ENCODE assay signal across 7 mouse cellular contexts in the genomic region with DNA sequence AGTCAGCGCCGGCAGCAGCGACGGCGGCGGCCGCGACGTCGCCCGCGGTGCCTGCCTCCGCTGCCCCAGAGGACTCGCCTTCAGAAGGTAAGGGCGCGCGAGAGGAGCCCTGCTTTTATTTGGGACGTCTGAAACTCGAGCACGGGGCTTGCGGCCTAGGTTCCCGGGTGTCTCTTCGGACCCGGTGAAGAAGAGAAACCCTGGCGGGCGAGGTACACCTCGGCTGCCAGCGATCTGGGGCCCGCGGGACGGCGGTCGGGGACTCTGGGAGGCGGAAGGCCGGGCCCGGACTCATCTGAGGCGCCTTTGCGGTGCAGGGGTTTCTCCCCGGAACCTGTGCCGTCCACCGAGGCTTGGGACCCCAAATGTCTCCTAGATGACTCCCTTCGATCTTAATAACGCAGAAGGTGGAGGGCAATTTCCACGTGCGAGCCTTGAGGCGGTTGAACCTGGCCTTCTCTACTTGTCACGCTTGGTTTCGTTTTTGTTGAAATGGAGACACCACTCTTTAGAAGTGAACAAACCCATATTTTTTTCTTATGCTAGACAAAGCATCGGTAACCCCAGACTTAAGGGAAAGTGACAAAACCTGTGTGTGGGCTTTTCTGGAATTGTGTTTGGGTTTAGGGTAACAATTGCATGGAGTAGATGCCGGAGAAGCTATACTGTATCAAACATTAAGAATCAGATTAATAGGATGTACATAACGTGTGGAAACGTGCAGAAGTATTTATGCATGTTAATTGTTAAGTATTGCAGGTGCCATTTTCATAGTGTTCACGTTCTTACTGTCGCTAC. TPM values are rescaled to one million over a fixed set of nuclear protein-coding genes. Genes with fewer than 3 reads are reported as not detected.
DNase-seq lines count a peak whose midpoint lies in the region; ATAC-seq lines count a peak whose summit lies in the region.

No protein-coding gene starts in this region.

- under 1% methylated on average over 54 of the region's 54 CpGs for WGBS in embryonic facial prominence, embryonic 10.5 days
- WGBS in hindbrain, embryonic 12.5 days = under 1% methylated on average over 54 of the region's 54 CpGs

- peaks cover 12% of the 10 kb centered on the region for H3K4me1 ChIP-seq in embryonic facial prominence, embryonic 10.5 days
- H3K4me1 ChIP-seq in hindbrain, embryonic 12.5 days = peaks cover 28% of the 10 kb centered on the region

- peak; percentile 57 for ATAC-seq in hindbrain, embryonic 12.5 days (ENCODE audit: low FRiP score)

- H3K4me2 ChIP-seq in hindbrain, embryonic 12.5 days (replicated peaks) = peak overlapping the region; percentile 88

- no peaks in the 10 kb centered on the region for H3K27me3 ChIP-seq in embryonic facial prominence, embryonic 10.5 days (replicated peaks; ENCODE audit: low read depth, poor library complexity, severe bottlenecking)
- H3K27me3 ChIP-seq in hindbrain, embryonic 12.5 days = no peaks in the 10 kb centered on the region

- intact Hi-C loops in left cerebral cortex, postnatal 4 days (cut with DNase I) = no loop called here
- intact Hi-C loops in left cerebral cortex, postnatal 25 days (cut with DNase I) = no loop called here

- H3K4me3 ChIP-seq in embryonic facial prominence, embryonic 10.5 days = peak overlapping the region; percentile 94
- peak overlapping the region; percentile 95 for H3K4me3 ChIP-seq in hindbrain, embryonic 12.5 days

- peak overlapping the region; percentile 98 for H3K27ac ChIP-seq in embryonic facial prominence, embryonic 10.5 days (replicated peaks)
- peak overlapping the region; percentile 98 for H3K27ac ChIP-seq in hindbrain, embryonic 12.5 days

- no peaks in the 10 kb centered on the region for H3K9me3 ChIP-seq in embryonic facial prominence, embryonic 10.5 days
- no peaks in the 10 kb centered on the region for H3K9me3 ChIP-seq in hindbrain, embryonic 12.5 days (replicated peaks)

- H3K36me3 ChIP-seq in embryonic facial prominence, embryonic 10.5 days (replicated peaks) = peaks cover 40% of the 10 kb centered on the region
- H3K36me3 ChIP-seq in hindbrain, embryonic 12.5 days = peaks cover 26% of the 10 kb centered on the region

- DNase-seq in left cerebral cortex, postnatal 4 days = peak; percentile 35
- no peak for DNase-seq in left cerebral cortex, postnatal 25 days (ENCODE audit: low spot score in 2 of 2)
- DNase-seq in NIH3T3 (ENCODE audit: low read depth) = peak; percentile 55
- DNase-seq in embryonic facial prominence, embryonic 10.5 days (ENCODE audit: low spot score) = no peak
- peak; percentile 42 for DNase-seq in lung, postnatal 14 days
- DNase-seq in testis, postnatal 10 days (ENCODE audit: low spot score) = peak; percentile 72

- peak overlapping the region; percentile 97 for H3K9ac ChIP-seq in hindbrain, embryonic 12.5 days

RNA-seq across cellular contexts. Expression of a gene that starts 0.8 kb away (rescaled TPM):
- total RNA-seq in left cerebral cortex, postnatal 4 days (2021) = 100 to 1,000 TPM; 103 to 116 TPM
- 10 to 100 TPM; 50.3 to 52.0 TPM for total RNA-seq in left cerebral cortex, postnatal 25 days (2021)
- polyA plus RNA-seq in embryonic facial prominence, embryonic 10.5 days (2016; fragmentation: Nextera tagmentation; extraction: Ambion mirVana) = 121 and 122 TPM in 2 replicates
- polyA plus RNA-seq in hindbrain, embryonic 12.5 days (2016; fragmentation: Nextera tagmentation; extraction: Ambion mirVana) = 150 and 168 TPM in 2 replicates

RNA-seq across cellular contexts. Expression of a gene that starts 36.6 kb away (rescaled TPM):
- total RNA-seq in left cerebral cortex, postnatal 4 days (2021) = under 1 TPM; 0.36 to 0.66 TPM
- total RNA-seq in left cerebral cortex, postnatal 25 days (2021) = under 1 TPM; 0.25 to 0.60 TPM
- polyA plus RNA-seq in embryonic facial prominence, embryonic 10.5 days (2016; fragmentation: Nextera tagmentation; extraction: Ambion mirVana) = 0.60 and 0.88 TPM in 2 replicates
- 1.4 and 2.1 TPM in 2 replicates for polyA plus RNA-seq in hindbrain, embryonic 12.5 days (2016; fragmentation: Nextera tagmentation; extraction: Ambion mirVana)

Comparison
In these comparisons a context has a peak if more than half of its experiments do, and no peak if none do; other contexts are left out.
1. DNase-seq: peak in left cerebral cortex, postnatal 4 days (single experiment), NIH3T3 (single experiment), lung, postnatal 14 days (single experiment) and testis, postnatal 10 days (single experiment); none in left cerebral cortex, postnatal 25 days (0 of 2) and embryonic facial prominence, embryonic 10.5 days (single experiment).